Mouse (Mus musculus) 416B (cell line): ENCODE data around the gene Slc22a15.

Experiments used
- DNase-seq: peaks from one replicate; pipeline ENCODE4 v3.0.0; 2011; ENCODE audit warnings: low read depth

Gene Slc22a15

DNA sequence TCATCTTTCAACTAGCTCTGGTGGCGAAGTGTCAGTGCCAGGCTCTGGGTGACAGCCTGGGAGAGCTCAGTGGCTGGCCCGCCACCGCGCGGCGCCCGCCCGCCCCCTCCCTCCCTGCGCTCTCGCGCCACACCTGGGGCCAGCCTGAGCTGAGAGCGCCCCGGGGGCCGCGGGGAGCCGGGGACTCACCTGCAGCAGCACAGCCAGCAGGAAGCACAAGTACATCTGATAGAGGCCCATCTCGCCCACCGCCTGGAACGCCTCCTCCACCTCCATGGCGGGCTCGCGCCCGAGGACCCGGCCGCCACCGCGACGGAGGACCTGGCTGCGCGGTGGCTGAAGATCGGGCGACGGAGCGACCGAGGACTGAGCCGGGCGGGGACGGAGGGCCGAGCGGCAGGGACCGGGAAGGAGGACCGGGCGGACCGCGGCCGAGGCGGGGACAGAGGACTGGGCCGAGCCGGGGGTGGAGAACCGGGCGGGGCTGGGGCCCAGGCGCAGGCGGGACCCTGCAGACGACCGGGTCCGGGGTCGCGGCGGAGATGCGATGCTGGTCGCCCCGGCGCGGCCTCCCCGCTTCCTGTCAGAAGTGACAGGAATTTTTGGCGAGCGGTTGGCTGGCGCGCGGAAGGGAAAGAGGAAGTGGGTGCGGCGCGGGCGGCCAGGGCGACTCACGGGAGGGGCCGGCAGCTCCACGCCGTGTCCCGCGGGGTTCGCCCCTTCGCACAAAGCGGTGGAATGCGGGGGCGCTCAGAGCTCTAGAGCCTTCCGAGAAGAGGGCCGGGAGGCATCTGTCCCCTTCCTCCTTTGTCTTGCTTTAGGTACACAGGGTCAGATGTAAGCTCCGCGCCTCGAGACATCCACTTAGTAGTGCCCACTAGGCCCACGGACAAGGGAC, at the start of gene Slc22a15:
Gene Slc22a15, minus strand, starts transcription at position 611 of the 898 bp plus-strand sequence.
- peak; percentile 66 for DNase-seq

DNA sequence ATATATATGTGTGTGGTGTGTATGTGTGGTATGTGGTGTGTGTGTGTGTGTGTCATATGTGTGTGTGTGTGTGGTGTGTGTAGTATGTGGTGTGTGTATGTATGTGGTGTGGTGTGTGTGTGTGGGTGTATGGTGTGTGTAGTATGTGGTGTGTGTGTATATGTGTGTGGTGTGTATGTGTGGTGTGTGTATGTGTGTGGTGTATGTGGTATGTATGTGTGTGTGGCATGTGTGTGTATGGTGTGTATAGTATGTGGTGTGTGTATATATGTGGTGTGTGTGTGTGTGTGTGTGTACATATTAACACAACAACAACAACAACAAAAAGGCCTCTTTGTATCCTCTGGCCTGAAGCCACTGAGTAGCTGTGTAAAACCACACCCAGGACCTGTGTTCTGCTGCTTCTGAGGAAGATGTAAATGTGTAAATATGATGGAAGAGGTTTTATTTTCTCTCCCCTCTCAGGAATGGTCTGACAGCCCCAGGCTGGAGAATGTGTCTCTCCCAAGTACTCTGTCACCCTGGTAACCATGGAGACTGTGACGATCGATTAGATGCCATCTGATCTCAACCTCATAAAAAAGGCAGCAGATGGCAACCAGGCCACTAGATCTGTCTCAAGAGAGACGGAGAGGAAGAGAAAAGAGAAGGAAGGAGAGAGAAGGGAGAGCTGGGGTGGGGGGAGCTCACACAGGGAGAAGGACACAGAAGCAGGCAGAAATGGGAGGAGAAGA, 42.7 kb upstream of the Slc22a15 start:
- DNase-seq, result no peak

GRCm38 (mm10) chr3:101964352-101964751, 40.1 kb upstream of the Slc22a15 start:
- DNase-seq, result no peak

- no peak for DNase-seq
Observed at GRCm38 (mm10) chr3:101963501-101963900, 39.2 kb upstream of the Slc22a15 start.

GRCm38 (mm10) chr3:101961146-101961835, 37.0 kb upstream of the Slc22a15 start:
- DNase-seq, result no peak

- peak; percentile 48 for DNase-seq
Observed at GRCm38 (mm10) chr3:101958047-101958446, 33.8 kb upstream of the Slc22a15 start.

GRCm38 (mm10) chr3:101953506-101953905, 29.3 kb upstream of the Slc22a15 start:
- DNase-seq, result no peak

- no peak for DNase-seq
Observed at GRCm38 (mm10) chr3:101952577-101952976, 28.3 kb upstream of the Slc22a15 start.

- peak; percentile 87 for DNase-seq
Observed at GRCm38 (mm10) chr3:101948572-101948971, 24.3 kb upstream of the Slc22a15 start.

- no peak for DNase-seq
Observed at GRCm38 (mm10) chr3:101947250-101947649, 23.0 kb upstream of the Slc22a15 start.

DNA sequence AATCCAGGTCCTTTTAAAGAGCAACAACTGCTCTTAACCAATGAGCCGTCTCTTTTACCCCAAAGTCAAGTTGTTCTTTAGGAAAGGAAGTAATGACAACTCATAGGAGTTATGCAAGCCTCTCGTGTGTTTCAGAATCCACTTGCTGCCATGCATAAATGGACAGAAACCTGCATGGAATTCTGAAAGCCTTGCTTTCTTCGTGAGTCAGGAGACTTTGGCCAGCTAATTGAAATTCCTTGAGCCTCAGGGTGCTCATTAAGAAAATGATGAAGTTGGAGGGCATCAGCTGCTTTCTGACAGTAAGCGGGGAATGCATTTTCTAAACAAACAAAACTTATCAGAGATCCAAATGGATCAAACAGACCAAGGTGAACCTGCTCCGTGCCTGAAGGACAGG, 21.0 kb upstream of the Slc22a15 start:
- peak; percentile 26 for DNase-seq

GRCm38 (mm10) chr3:101940418-101940817, 16.2 kb upstream of the Slc22a15 start:
- no peak for DNase-seq

GRCm38 (mm10) chr3:101939865-101940264, 15.6 kb upstream of the Slc22a15 start:
- no peak for DNase-seq

DNA sequence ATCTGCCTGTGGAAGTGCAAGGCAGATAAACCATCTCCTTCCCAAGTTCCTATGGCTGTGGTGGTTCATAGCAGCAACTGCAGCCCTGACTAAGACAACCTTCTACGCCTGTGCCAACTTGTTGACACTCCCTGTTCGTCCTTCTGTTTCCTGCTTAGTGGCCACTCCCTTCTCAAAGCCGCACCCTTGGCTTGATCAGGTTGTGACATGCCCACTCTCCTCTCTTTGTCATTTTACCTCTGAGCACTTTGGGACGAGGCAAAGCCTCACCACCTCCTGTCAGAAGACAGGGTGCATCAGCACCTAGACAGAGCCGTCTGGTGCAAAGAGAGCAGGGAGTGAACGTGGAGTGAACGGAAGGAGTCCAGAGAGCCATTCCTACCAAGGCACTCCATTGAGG, 14.9 kb upstream of the Slc22a15 start:
- peak; percentile 62 for DNase-seq

DNA sequence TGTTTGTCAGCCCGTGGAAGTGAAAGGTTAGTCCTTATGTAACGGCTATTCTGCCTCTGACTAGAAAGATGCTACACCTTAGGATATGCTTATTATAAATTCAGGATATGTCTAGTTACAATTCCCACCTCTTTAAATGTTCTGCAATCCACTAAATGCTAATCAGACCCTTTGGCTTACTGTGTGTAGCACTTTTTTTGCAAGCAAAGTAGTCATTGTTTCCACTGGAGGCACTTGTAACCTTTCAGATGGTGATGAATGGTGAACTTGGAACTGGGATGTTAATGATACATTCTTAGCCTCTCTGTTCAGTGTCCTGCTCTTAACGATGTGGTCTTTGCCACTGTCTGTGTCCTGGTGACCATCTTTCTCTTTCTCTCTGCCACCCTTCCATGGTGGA, 12.1 kb upstream of the Slc22a15 start:
- no peak for DNase-seq

GRCm38 (mm10) chr3:101933820-101934219, 9.6 kb upstream of the Slc22a15 start:
- no peak for DNase-seq

GRCm38 (mm10) chr3:101929105-101929876, 5.0 kb upstream of the Slc22a15 start:
- peak; percentile 26 for DNase-seq

DNA sequence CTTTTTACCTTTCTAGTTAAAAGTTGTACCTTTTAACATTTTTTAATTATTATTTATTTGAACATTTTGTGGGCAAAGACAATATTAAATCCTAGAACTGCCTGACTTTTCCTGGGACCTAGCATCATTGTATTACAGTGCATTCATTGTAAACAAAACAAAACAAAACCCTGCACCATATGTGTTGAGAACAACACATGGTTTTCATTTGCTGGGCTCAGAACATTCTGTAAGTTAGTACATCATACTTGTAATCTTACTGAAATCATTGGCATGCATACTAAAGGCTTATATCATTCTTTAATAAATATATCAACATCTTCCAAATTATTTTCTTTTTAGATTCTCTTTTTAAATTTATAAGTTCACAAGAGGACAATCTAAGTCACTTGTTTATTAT, 2.4 kb upstream of the Slc22a15 start:
- no peak for DNase-seq

DNA sequence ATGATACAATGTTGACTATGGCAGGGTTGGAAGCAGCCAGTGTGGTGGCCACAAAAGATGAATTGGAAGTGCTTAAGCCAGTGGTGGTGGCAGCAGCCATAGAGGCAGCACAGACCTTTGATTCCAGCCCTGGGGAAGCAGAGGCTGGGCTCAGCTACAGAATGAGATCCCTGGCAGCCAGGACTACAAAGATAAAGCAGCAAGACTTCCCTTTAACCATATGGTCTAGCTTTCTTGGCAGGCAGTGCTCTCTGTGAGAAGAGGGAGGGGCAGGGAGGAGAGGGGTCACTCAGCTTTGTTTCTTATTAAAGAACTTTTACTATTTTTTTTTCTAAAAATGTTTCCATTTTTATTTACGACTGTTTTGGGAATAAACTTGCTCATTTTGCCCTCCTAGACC, 1.4 kb upstream of the Slc22a15 start:
- DNase-seq, result peak; percentile 24

- DNase-seq, result no peak
Observed at GRCm38 (mm10) chr3:101922366-101922765, 1.9 kb downstream of the Slc22a15 start.

DNA sequence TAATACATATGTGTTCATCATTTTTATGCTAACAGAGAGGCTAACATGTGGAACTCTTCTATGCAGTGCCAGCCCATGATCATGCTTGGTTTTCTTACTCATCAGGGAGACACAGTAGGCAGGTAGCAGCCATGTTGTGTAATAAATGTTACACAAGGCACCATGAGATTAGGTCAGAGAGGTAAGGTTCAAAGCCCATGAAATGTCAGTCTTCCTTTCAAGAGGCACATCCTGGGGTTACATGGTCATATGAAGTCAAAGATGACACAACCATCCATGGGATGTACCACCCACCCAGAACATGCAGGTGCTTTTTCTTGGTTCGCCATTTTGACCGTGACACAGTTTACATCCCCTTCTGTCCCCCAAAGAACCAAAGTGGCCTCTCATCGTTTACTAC, 5.7 kb downstream of the Slc22a15 start:
- DNase-seq, result no peak

- DNase-seq, result peak; percentile 30
Observed at GRCm38 (mm10) chr3:101917665-101918064, 6.6 kb downstream of the Slc22a15 start.
